Mouse (Mus musculus) liver, adult 2 months (tissue): ENCODE measurements around the gene Mettl5. TPM values are rescaled to one million over a fixed set of nuclear protein-coding genes. Genes with fewer than 3 reads are reported as not detected.

ENCODE experiments used
- DNase-seq: peaks from one replicate; pipeline ENCODE4 v3.0.0-alpha.2; 2011; ENCODE audit warnings: low read depth, low spot score; ENCODE audit errors: extremely low read depth
- H3K27ac ChIP-seq: fragments of 200-500 bp; replicated peaks from 2 replicates; pipeline ENCODE4 v1.5.1; 2012; ENCODE audit warnings: low read depth, mild to moderate bottlenecking, control low read depth, inconsistent platforms, low read length; ENCODE audit not compliant: insufficient read depth
- H3K27me3 ChIP-seq: fragments of 200-500 bp; 2 replicates; pipeline ENCODE4 v1.6.1; 2012; ENCODE audit warnings: mild to moderate bottlenecking, moderate library complexity, low read length, inconsistent platforms; ENCODE audit not compliant: control insufficient read depth, insufficient read depth
- H3K36me3 ChIP-seq: fragments of 200-500 bp; 2 replicates; pipeline ENCODE4 v1.6.1; 2012; ENCODE audit warnings: low read length, inconsistent platforms; ENCODE audit not compliant: control insufficient read depth, insufficient read depth
- H3K4me1 ChIP-seq: fragments of 200-500 bp; 2 replicates; pipeline ENCODE4 v1.6.1; 2011; ENCODE audit warnings: low read length; ENCODE audit not compliant: control insufficient read depth, insufficient read depth
- H3K4me3 ChIP-seq: fragments of 200-500 bp; 2 replicates; pipeline ENCODE4 v1.5.1; 2011; ENCODE audit warnings: low read depth, mild to moderate bottlenecking, control low read depth, low read length, moderate library complexity; ENCODE audit not compliant: insufficient read depth
- H3K79me2 ChIP-seq: fragments of 200-500 bp; 2 replicates; pipeline ENCODE4 v1.6.1; 2012; ENCODE audit warnings: inconsistent platforms, mild to moderate bottlenecking, low read length, moderate library complexity; ENCODE audit not compliant: control insufficient read depth, insufficient read depth
- H3K9ac ChIP-seq: fragments of 200-500 bp; 2 replicates; pipeline ENCODE4 v1.6.1; 2012; ENCODE audit warnings: low read depth, mild to moderate bottlenecking, control low read depth, inconsistent platforms, low read length
- CTCF ChIP-seq: fragments of 200-500 bp; IDR thresholded peaks from 2 replicates; pipeline ENCODE4 v1.5.1; 2011; ENCODE audit warnings: low read depth, low read length, control low read depth
- POLR2A ChIP-seq: fragments of 200-500 bp; IDR thresholded peaks from 2 replicates; pipeline ENCODE4 v1.6.1; 2011; ENCODE audit warnings: low read length, control low read depth; ENCODE audit not compliant: insufficient read depth; ENCODE audit errors: extremely low read depth
- WGBS: fragments of 180-500 bp; shearing (Covaris S2); methylation state at CpG from one replicate; pipeline ENCODE4 v1.1.7; 2018; 5-methylcytosine and 5-hydroxymethylcytosine counted together
- polyA plus RNA-seq: library from polyadenylated mRNA; depleted of rRNA; stranded (reverse); fragments of >200 nt; gene quantifications from 2 replicates; pipeline ENCODE4 v1.2.3, GENCODE M21; 2012
- total RNA-seq: library from RNA; depleted of rRNA; stranded (reverse); fragments of >200 nt; gene quantifications from 2 replicates; pipeline ENCODE4 v1.2.3, GENCODE M21; 2014

Mettl5 gene
- total and polyA plus RNA-seq, 2 experiments = 7.9 to 14.7 TPM

DNA sequence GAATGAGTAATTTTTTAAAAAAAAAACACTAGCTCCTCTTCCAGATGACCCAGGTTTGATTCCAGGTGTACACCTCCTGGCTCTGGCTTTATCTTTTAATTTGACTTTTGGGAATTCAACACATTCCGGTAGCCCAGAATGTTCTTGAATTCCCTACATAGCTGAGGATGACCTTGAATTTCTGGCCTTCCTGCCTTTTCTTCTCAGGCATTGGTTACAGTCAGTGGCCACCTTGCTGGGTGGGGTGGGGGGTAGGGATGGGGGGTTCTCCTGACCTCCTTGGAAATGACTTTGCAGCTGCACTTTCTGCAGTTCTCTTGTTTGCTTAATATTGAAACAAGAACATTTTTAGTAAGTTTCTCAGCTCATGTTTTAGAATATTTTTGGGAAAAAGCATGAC, 7.7 kb upstream of the Mettl5 start:
- peaks cover 6% of the 10 kb centered on the region for H3K4me1 ChIP-seq
- H3K27me3 ChIP-seq = no peaks in the 10 kb centered on the region
- no peak for DNase-seq
- peaks cover 9% of the 10 kb centered on the region for H3K79me2 ChIP-seq
- H3K27ac ChIP-seq = no peak overlapping the region
- WGBS = 82% methylated on average over 1 of the region's 1 CpGs
- no peak for TF ChIP-seq POLR2A
- TF ChIP-seq CTCF = no peak
- H3K4me3 ChIP-seq = no peak overlapping the region
- no peaks in the 10 kb centered on the region for H3K36me3 ChIP-seq
- H3K9ac ChIP-seq = no peak overlapping the region

DNA sequence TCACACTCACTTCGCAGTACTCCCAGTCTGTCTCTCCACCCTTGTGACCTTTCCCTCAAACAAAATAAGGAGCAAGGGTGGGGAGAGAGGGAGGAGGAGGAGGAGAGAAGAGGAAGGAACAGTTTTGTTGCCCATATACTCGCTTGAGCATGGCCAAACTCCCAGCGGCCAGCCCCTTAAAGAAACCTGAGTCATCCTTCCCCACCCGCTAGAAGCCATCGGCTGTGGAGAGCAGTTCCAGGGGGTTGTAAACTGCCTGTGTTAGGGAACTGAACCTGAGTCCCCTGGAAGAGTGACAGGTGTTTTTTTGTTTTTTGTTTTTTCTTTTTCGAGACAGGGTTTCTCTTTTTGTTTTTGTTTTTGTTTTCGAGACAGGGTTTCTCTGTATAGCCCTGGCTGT, 5.4 kb upstream of the Mettl5 start:
- Histone ChIP-seq H3K4me3 (no peak overlapping the region), H3K79me2 (no peaks in the 10 kb centered on the region), H3K36me3 (no peaks in the 10 kb centered on the region), H3K27me3 (no peaks in the 10 kb centered on the region), H3K4me1 (peaks cover 5% of the 10 kb centered on the region), H3K27ac (no peak overlapping the region), H3K9ac (no peak overlapping the region)
- WGBS = 84% methylated on average over 7 of the region's 7 CpGs
- TF ChIP-seq CTCF (no peak), POLR2A (no peak)
- DNase-seq = no peak

DNA sequence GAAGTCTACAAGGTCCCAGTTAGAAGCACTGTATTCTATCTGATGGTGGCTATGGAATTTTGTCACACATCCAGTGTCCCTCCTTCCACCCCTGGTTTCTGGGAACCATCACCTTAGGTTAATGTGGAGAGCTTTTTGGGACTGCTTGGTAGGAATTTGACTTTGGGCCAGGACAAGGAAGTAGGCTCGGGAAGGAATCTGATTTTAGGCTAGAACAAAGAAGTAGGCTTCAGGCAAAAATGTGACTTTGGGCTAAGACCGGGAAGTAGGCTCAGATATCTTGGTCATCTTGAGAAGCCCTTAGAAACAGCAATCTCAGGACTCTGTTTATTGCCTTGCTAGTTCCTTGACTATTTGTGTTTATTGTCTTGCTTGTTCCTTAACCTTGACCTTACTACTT, 3.5 kb upstream of the Mettl5 start:
- Histone ChIP-seq H3K79me2 (0 out of 2 replicates have a peak, but pooled peaks cover 2% of the 10 kb centered on the region), H3K27ac (peak overlapping the region; percentile 69; the same call in 1 of the 2 replicates), H3K9ac (no peak overlapping the region), H3K27me3 (no peaks in the 10 kb centered on the region), H3K4me3 (no peak overlapping the region), H3K4me1 (peaks cover 7% of the 10 kb centered on the region), H3K36me3 (no peaks in the 10 kb centered on the region)
- TF ChIP-seq POLR2A (no peak), CTCF (no peak)
- DNase-seq = no peak
- WGBS = 66% methylated on average over 2 of the region's 2 CpGs

DNA sequence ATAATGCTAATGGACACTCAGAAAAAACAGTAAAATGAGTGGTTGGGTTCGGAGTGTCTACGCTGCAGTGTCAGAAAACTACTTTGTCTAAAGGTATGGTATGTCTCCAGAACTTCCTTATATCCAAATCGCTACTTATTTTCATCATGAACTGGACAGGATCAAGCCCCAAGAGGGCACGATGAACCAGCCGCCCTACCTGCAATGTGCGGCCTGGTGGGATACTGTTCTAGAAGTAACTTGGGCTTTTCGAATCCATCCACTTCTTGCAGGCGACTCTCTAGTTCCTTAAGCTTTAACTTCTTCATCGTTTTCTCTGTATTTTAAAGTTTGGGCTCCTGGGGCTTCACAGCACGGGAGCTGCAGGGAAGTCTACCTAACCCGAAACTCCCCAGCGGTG, 365 bp downstream of the Mettl5 start:
- TF ChIP-seq CTCF (no peak), POLR2A (no peak)
- Histone ChIP-seq H3K27ac (peak overlapping the region; percentile 15; the same call in 1 of the 2 replicates), H3K4me1 (peaks cover 7% of the 10 kb centered on the region), H3K36me3 (no peaks in the 10 kb centered on the region), H3K4me3 (peak overlapping the region; percentile 80), H3K79me2 (0 out of 2 replicates have a peak, but pooled peaks cover 2% of the 10 kb centered on the region), H3K27me3 (no peaks in the 10 kb centered on the region), H3K9ac (peak overlapping the region; percentile 58)
- 2% methylated on average over 12 of the region's 12 CpGs for WGBS
- DNase-seq = no peak

DNA sequence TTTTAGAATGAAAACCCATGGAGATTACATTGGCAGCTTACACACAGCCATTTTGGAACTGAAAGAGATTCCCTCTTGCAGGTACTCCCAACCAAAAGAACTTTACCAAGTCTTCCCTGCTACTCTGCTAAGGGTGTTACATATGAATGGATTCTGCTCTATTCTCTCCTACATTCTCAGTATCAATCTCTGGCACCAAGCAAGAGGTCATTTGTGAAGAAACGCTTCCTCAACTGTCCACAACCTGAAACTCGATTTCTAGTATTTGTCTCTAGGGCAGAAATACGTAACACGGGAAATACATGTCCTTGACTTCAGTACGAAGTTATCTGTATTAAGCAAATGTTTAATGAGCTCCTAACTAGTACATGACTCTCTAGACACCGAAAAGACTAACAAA, 834 bp downstream of the Mettl5 start:
- DNase-seq = peak; percentile 69
- WGBS = 2% methylated on average over 6 of the region's 6 CpGs
- no peaks in the 10 kb centered on the region for H3K27me3 ChIP-seq
- H3K79me2 ChIP-seq = 0 out of 2 replicates have a peak, but pooled peaks cover 2% of the 10 kb centered on the region
- H3K36me3 ChIP-seq = no peaks in the 10 kb centered on the region; the same call in 1 of the 2 replicates
- H3K4me1 ChIP-seq = peaks cover 7% of the 10 kb centered on the region
- TF ChIP-seq POLR2A = no peak
- TF ChIP-seq CTCF = no peak
- H3K27ac ChIP-seq = peak overlapping the region; percentile 45; the same call in 1 of the 2 replicates
- H3K4me3 ChIP-seq = peak overlapping the region; percentile 80; the same call in 1 of the 2 replicates
- H3K9ac ChIP-seq = no peak overlapping the region

DNA sequence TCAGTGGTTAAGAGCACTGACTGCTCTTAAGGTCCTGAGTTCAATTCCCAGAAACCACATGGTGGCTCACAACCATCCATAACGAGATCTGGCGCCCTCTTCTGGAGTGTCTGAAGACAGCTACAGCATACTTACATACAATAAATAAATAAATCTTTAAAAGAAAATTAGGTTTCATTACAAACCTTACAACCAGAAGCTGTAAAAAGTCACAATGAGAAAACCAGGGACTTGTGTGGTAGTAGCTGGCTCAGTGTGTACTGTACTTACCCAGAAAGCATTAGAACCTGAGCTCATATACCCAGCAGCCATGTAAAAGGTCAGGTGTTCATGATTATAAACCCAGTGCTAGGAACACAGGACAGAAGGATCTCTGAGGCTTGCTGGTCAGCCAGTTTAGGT, 1.4 kb downstream of the Mettl5 start:
- TF ChIP-seq CTCF = no peak
- no peak for TF ChIP-seq POLR2A
- Histone ChIP-seq H3K27me3 (no peaks in the 10 kb centered on the region), H3K4me1 (peaks cover 4% of the 10 kb centered on the region), H3K79me2 (0 out of 2 replicates have a peak, but pooled peaks cover 2% of the 10 kb centered on the region), H3K27ac (no peak overlapping the region), H3K4me3 (peak overlapping the region; percentile 29; the same call in 1 of the 2 replicates), H3K9ac (no peak overlapping the region), H3K36me3 (no peaks in the 10 kb centered on the region; the same call in 1 of the 2 replicates)
- DNase-seq = no peak
- 69% methylated on average over 2 of the region's 2 CpGs for WGBS
